Mouse (Mus musculus): ENCODE measurements around the gene Gse1. TPM values are rescaled to one million over a fixed set of nuclear protein-coding genes. Genes with fewer than 3 reads are reported as not detected.

Gse1 gene
- total and polyA plus RNA-seq, 3 experiments = 23.6 to 128 (median 66.9) TPM

GRCm38 (mm10) chr8:120334878-120335261 lies 106.6 kb downstream of the Gse1 start:
- H3K4me3 ChIP-seq (ENCODE audit: control insufficient read depth in 1 of 2, insufficient read depth in 1 of 2, low read depth in 2 of 2, low read length in 2 of 2) = peak overlapping the region; percentile 60 to 84
- peaks cover 4 to 34% of the 10 kb centered on the region in 2 experiments; a peak in 3 of 4 replicates for H3K4me1 ChIP-seq (ENCODE audit: control insufficient read depth in 1 of 2, insufficient read depth in 2 of 2, low read length in 2 of 2)
- H3K27me3 ChIP-seq (ENCODE audit: control insufficient read depth in 1 of 2, insufficient read depth in 2 of 2, low read length in 2 of 2) = no peaks in the 10 kb centered on the region
- peak; percentile 92 for DNase-seq (ENCODE audit: low read depth, low spot score)
- no peaks in the 10 kb centered on the region for H3K9me3 ChIP-seq (replicated peaks; ENCODE audit: insufficient read depth, low read length)
- peak overlapping the region; percentile 96 for H3K27ac ChIP-seq (ENCODE audit: control insufficient read depth, low read depth, low read length)
- H3K79me2 ChIP-seq (ENCODE audit: control insufficient read depth, insufficient read depth, low read length, poor library complexity) = peaks cover 7% of the 10 kb centered on the region
- H3K36me3 ChIP-seq (ENCODE audit: control insufficient read depth in 1 of 2, insufficient read depth in 2 of 2, low read length in 2 of 2) = peaks cover 0 to 12% of the 10 kb centered on the region in 2 experiments; a peak in 2 of 4 replicates
- peak overlapping the region; percentile 80 for H3K9ac ChIP-seq (ENCODE audit: control insufficient read depth, low read depth, low read length, poor library complexity, severe bottlenecking)
- no peak for TF ChIP-seq ZKSCAN1 (IDR thresholded peaks at IDR 0.05; ENCODE audit: low read depth, low read length)
- TF ChIP-seq GABPA (IDR thresholded peaks at IDR 0.05; ENCODE audit: low read depth, low read length) = no peak
- TF ChIP-seq EP300 (IDR thresholded peaks at IDR 0.05; ENCODE audit: low read depth in 1 of 2, low read length in 2 of 2) = peak; percentile 73 to 90
- no peak for TF ChIP-seq MXI1 (IDR thresholded peaks at IDR 0.05; ENCODE audit: low read depth, low read length)
- TF ChIP-seq RCOR1 (IDR thresholded peaks at IDR 0.05; ENCODE audit: low read depth, low read length) = no peak
- 0 out of 2 replicates have a peak, but pooled peaks have one; percentile 9 for TF ChIP-seq MYB (IDR thresholded peaks at IDR 0.05; ENCODE audit: low read depth, low read length)
- TF ChIP-seq MAZ (IDR thresholded peaks at IDR 0.05; ENCODE audit: low read depth, low read length) = peak; percentile 76
- TF ChIP-seq ELF1 (IDR thresholded peaks at IDR 0.05; ENCODE audit: low read depth, low read length) = no peak
- TF ChIP-seq CHD2 (IDR thresholded peaks at IDR 0.05; ENCODE audit: low read length) = peak; percentile 14; the same call in 1 of the 2 replicates
- no peak for TF ChIP-seq CTCF (IDR thresholded peaks at IDR 0.05 in 2 of 3, conservative IDR thresholded peaks at IDR 0.05 in 1 of 3; ENCODE audit: control insufficient read depth in 1 of 3, insufficient read depth in 1 of 3, low read depth in 2 of 3, low read length in 3 of 3, poor library complexity in 1 of 3, severe bottlenecking in 1 of 3)
- TF ChIP-seq TAL1 (IDR thresholded peaks at IDR 0.05; ENCODE audit: low read length) = no peak
- peak; percentile 56; the same call in 1 of the 2 replicates for TF ChIP-seq JUND (IDR thresholded peaks at IDR 0.05; ENCODE audit: low read depth, low read length)
- no peak for TF ChIP-seq RAD21 (IDR thresholded peaks at IDR 0.05; ENCODE audit: low read depth, low read length)
- TF ChIP-seq ZC3H11A (IDR thresholded peaks at IDR 0.05; ENCODE audit: low read depth, low read length) = no peak
- TF ChIP-seq POLR2A (IDR thresholded peaks at IDR 0.05; ENCODE audit: control insufficient read depth in 1 of 2, insufficient read depth in 1 of 2, low read depth in 1 of 2, low read length in 2 of 2, poor library complexity in 1 of 2) = peak in 1 of 2 experiments; percentile 68; a peak in 2 of 4 replicates
- no peak for TF ChIP-seq USF1 (IDR thresholded peaks at IDR 0.05; ENCODE audit: low read depth, low read length)
- TF ChIP-seq ETS1 (IDR thresholded peaks at IDR 0.05; ENCODE audit: low read depth, low read length) = peak; percentile 74
- TF ChIP-seq MAX (IDR thresholded peaks at IDR 0.05; ENCODE audit: low read length) = no peak; the same call in 1 of the 2 replicates
- TF ChIP-seq TCF12 (IDR thresholded peaks at IDR 0.05; ENCODE audit: low read depth, low read length) = peak; percentile 78
- TF ChIP-seq HCFC1 (IDR thresholded peaks at IDR 0.05; ENCODE audit: low read depth, low read length) = no peak; the same call in 1 of the 2 replicates
- 0 out of 2 replicates have a peak, but pooled peaks have one; percentile 6 for TF ChIP-seq BHLHE40 (IDR thresholded peaks at IDR 0.05; ENCODE audit: borderline replicate concordance, low read depth, low read length)
- no peak for TF ChIP-seq MAFK (IDR thresholded peaks at IDR 0.05; ENCODE audit: borderline replicate concordance, low read depth, low read length)
- TF ChIP-seq UBTF (IDR thresholded peaks at IDR 0.05; ENCODE audit: borderline replicate concordance, insufficient read depth, low read depth, low read length) = no peak
- TF ChIP-seq GATA1 (IDR thresholded peaks at IDR 0.05; ENCODE audit: low read depth, low read length) = peak; percentile 66
- TF ChIP-seq ZMIZ1 (IDR thresholded peaks at IDR 0.05; ENCODE audit: low read depth, low read length) = no peak; the same call in 1 of the 2 replicates
- 0 out of 2 replicates have a peak, but pooled peaks have one; percentile 29 for TF ChIP-seq CHD1 (IDR thresholded peaks at IDR 0.05; ENCODE audit: low read depth, low read length)
- no peak for TF ChIP-seq E2F4 (IDR thresholded peaks at IDR 0.05; ENCODE audit: borderline replicate concordance, low read depth, low read length)
- no peak for TF ChIP-seq POLR2AphosphoS5 (IDR thresholded peaks at IDR 0.05; ENCODE audit: borderline replicate concordance, low read depth, low read length)
- peak; percentile 89 for TF ChIP-seq ZNF384 (IDR thresholded peaks at IDR 0.05; ENCODE audit: low read depth, low read length)
- no peak for TF ChIP-seq SMC3 (IDR thresholded peaks at IDR 0.05; ENCODE audit: low read depth, low read length)
- no peak; the same call in 1 of the 2 replicates for TF ChIP-seq KAT2A (conservative IDR thresholded peaks at IDR 0.05; ENCODE audit: low read depth, low read length)
- peak; percentile 78 for TF ChIP-seq SIN3A (IDR thresholded peaks at IDR 0.05; ENCODE audit: low read length)
- TF ChIP-seq USF2 (IDR thresholded peaks at IDR 0.05; ENCODE audit: borderline replicate concordance in 1 of 2, insufficient read depth in 1 of 2, low read depth in 1 of 2, low read length in 2 of 2) = no peak
- no peak; the same call in 1 of the 2 replicates for TF ChIP-seq TBP (IDR thresholded peaks at IDR 0.05; ENCODE audit: low read depth, low read length)
- no peak for TF ChIP-seq MEF2A (IDR thresholded peaks at IDR 0.05; ENCODE audit: extremely low read depth, insufficient replicate concordance, low read depth, low read length, poor library complexity, severe bottlenecking)
- TF ChIP-seq NRF1 (IDR thresholded peaks at IDR 0.05; ENCODE audit: insufficient read depth, low read depth, low read length, poor library complexity, severe bottlenecking) = no peak
- peak; percentile 44; the same call in 1 of the 2 replicates for TF ChIP-seq POLR2AphosphoS2 (IDR thresholded peaks at IDR 0.05; ENCODE audit: low read length)

All from MEL (cell line).